Mouse (Mus musculus) skeletal muscle tissue, adult 2 months (tissue): ENCODE results near the gene Atad1.

Experiments
- DNase-seq: peaks from one replicate; pipeline ENCODE4 v3.0.0-alpha.2; 2012; ENCODE audit warnings: low read depth, low spot score

Gene Atad1

DNA sequence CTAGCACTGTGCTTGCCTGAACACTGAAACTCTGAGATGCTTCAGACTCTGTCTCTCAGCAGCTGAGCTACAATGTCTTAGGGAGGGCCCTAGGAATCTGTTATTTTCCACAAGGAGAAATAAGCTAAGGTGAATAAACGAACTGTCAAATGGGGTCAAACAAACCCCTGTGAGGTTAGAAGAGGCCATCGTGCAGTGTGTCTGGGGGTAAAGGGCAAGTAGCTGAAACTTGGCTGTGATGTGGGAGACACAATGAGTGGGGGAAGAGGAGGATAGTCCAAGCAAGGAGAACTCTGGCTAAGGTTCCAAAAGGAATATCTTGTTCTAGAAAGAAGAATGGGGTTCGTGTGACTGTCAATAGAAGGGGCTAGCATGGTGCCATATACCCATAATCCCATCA, 117.4 kb downstream of the Atad1 start:
- no peak for DNase-seq
